Mouse (Mus musculus): ENCODE measurements around the gene Isg20l2. TPM values are rescaled to one million over a fixed set of nuclear protein-coding genes. Genes with fewer than 3 reads are reported as not detected.
A peak's percentile ranks its signal among the peaks of the same experiment; 100 is the strongest.

Gene Isg20l2
- polyA plus RNA-seq, 1 experiment from 2014 or later: 66.9 TPM

GRCm38 (mm10) chr3:87981894-87982835 lies 52.1 kb downstream of the Isg20l2 start:
- H3K4me2 ChIP-seq: peak overlapping the region; percentile 48
- peak overlapping the region; percentile 54; the same call in 1 of the 2 replicates for H3K27ac ChIP-seq (ENCODE audit: low read depth, low read length)
- peaks cover 4% of the 10 kb centered on the region; the same call in 1 of the 2 replicates for H3K27me3 ChIP-seq (replicated peaks; ENCODE audit: control insufficient read depth, insufficient read depth, low read length)
- no peak for ATAC-seq (replicated peaks; ENCODE audit: low FRiP score)
- DNase-seq (ENCODE audit: low spot score): no peak
- H3K4me3 ChIP-seq (ENCODE audit: low read depth, low read length): no peak overlapping the region
- H3K4me1 ChIP-seq (replicated peaks; ENCODE audit: control insufficient read depth, insufficient read depth, low read length): peaks cover 31% of the 10 kb centered on the region
- H3K36me3 ChIP-seq (ENCODE audit: control insufficient read depth, insufficient read depth, low read length): no peaks in the 10 kb centered on the region
- 36% methylated on average over 12 of the region's 12 CpGs for WGBS
- no peaks in the 10 kb centered on the region for H3K9me3 ChIP-seq (ENCODE audit: control insufficient read depth, low read length)
- no peak overlapping the region for H3K9ac ChIP-seq (ENCODE audit: low read depth, low read length)

- ATAC-seq (replicated peaks; ENCODE audit: low FRiP score): 0 out of 2 replicates have a peak, but pooled peaks have one; percentile 5
- Histone ChIP-seq H3K4me1 (replicated peaks; ENCODE audit: control insufficient read depth, insufficient read depth, low read length) (peaks cover 35% of the 10 kb centered on the region), H3K9me3 (ENCODE audit: control insufficient read depth, low read length) (no peaks in the 10 kb centered on the region), H3K4me3 (ENCODE audit: low read depth, low read length) (no peak overlapping the region), H3K4me2 (peak overlapping the region; percentile 48), H3K27me3 (replicated peaks; ENCODE audit: control insufficient read depth, insufficient read depth, low read length) (peaks cover 4% of the 10 kb centered on the region; the same call in 1 of the 2 replicates), H3K36me3 (ENCODE audit: control insufficient read depth, insufficient read depth, low read length) (no peaks in the 10 kb centered on the region), H3K9ac (ENCODE audit: low read depth, low read length) (peak overlapping the region; percentile 15; the same call in 1 of the 2 replicates), H3K27ac (ENCODE audit: low read depth, low read length) (peak overlapping the region; percentile 54; the same call in 1 of the 2 replicates)
- peak; percentile 53 for DNase-seq (ENCODE audit: low spot score)
- whole genome bisulfite sequencing: 13% methylated on average over 13 of the region's 13 CpGs
Measured at GRCm38 (mm10) chr3:87982836-87983601, 52.9 kb downstream of the Isg20l2 start.

- ATAC-seq (replicated peaks; ENCODE audit: low FRiP score): no peak
- Histone ChIP-seq H3K4me2 (peak overlapping the region; percentile 48), H3K9ac (ENCODE audit: low read depth, low read length) (no peak overlapping the region), H3K27ac (ENCODE audit: low read depth, low read length) (peak overlapping the region; percentile 54; the same call in 1 of the 2 replicates), H3K4me1 (replicated peaks; ENCODE audit: control insufficient read depth, insufficient read depth, low read length) (peaks cover 38% of the 10 kb centered on the region), H3K4me3 (ENCODE audit: low read depth, low read length) (no peak overlapping the region), H3K36me3 (ENCODE audit: control insufficient read depth, insufficient read depth, low read length) (no peaks in the 10 kb centered on the region), H3K27me3 (replicated peaks; ENCODE audit: control insufficient read depth, insufficient read depth, low read length) (peaks cover 7% of the 10 kb centered on the region; the same call in 1 of the 2 replicates), H3K9me3 (ENCODE audit: control insufficient read depth, low read length) (no peaks in the 10 kb centered on the region)
- WGBS: 53% methylated on average over 6 of the region's 6 CpGs
- DNase-seq (ENCODE audit: low spot score): no peak
Measured at GRCm38 (mm10) chr3:87983627-87984026, 53.5 kb downstream of the Isg20l2 start.

GRCm38 (mm10) chr3:87984094-87984493 lies 54.0 kb downstream of the Isg20l2 start:
- Histone ChIP-seq H3K9ac (ENCODE audit: low read depth, low read length) (no peak overlapping the region), H3K27ac (ENCODE audit: low read depth, low read length) (no peak overlapping the region), H3K4me1 (replicated peaks; ENCODE audit: control insufficient read depth, insufficient read depth, low read length) (peaks cover 38% of the 10 kb centered on the region), H3K4me3 (ENCODE audit: low read depth, low read length) (no peak overlapping the region), H3K27me3 (replicated peaks; ENCODE audit: control insufficient read depth, insufficient read depth, low read length) (peaks cover 9% of the 10 kb centered on the region; the same call in 1 of the 2 replicates), H3K4me2 (no peak overlapping the region), H3K36me3 (ENCODE audit: control insufficient read depth, insufficient read depth, low read length) (no peaks in the 10 kb centered on the region), H3K9me3 (ENCODE audit: control insufficient read depth, low read length) (no peaks in the 10 kb centered on the region)
- ATAC-seq (replicated peaks; ENCODE audit: low FRiP score) (no peak), DNase-seq (ENCODE audit: low spot score) (no peak)
- 53% methylated on average over 3 of the region's 3 CpGs for WGBS

GRCm38 (mm10) chr3:87985505-87986320 lies 55.6 kb downstream of the Isg20l2 start:
- H3K4me3 ChIP-seq (ENCODE audit: low read depth, low read length): no peak overlapping the region
- H3K9me3 ChIP-seq (ENCODE audit: control insufficient read depth, low read length): no peaks in the 10 kb centered on the region
- peaks cover 24% of the 10 kb centered on the region for H3K27me3 ChIP-seq (replicated peaks; ENCODE audit: control insufficient read depth, insufficient read depth, low read length)
- H3K4me1 ChIP-seq (replicated peaks; ENCODE audit: control insufficient read depth, insufficient read depth, low read length): peaks cover 38% of the 10 kb centered on the region
- no peak for DNase-seq (ENCODE audit: low spot score)
- no peaks in the 10 kb centered on the region for H3K36me3 ChIP-seq (ENCODE audit: control insufficient read depth, insufficient read depth, low read length)
- no peak overlapping the region for H3K9ac ChIP-seq (ENCODE audit: low read depth, low read length)
- ATAC-seq (replicated peaks; ENCODE audit: low FRiP score): no peak
- peak overlapping the region; percentile 6; the same call in 1 of the 2 replicates for H3K27ac ChIP-seq (ENCODE audit: low read depth, low read length)
- H3K4me2 ChIP-seq: no peak overlapping the region
- 66% methylated on average over 12 of the region's 12 CpGs for WGBS

- Histone ChIP-seq H3K9ac (ENCODE audit: low read depth, low read length) (peak overlapping the region; percentile 49), H3K27me3 (replicated peaks; ENCODE audit: control insufficient read depth, insufficient read depth, low read length) (peaks cover 31% of the 10 kb centered on the region), H3K4me1 (replicated peaks; ENCODE audit: control insufficient read depth, insufficient read depth, low read length) (peaks cover 34% of the 10 kb centered on the region), H3K9me3 (ENCODE audit: control insufficient read depth, low read length) (no peaks in the 10 kb centered on the region), H3K4me2 (peak overlapping the region; percentile 75), H3K4me3 (ENCODE audit: low read depth, low read length) (peak overlapping the region; percentile 45), H3K36me3 (ENCODE audit: control insufficient read depth, insufficient read depth, low read length) (no peaks in the 10 kb centered on the region), H3K27ac (ENCODE audit: low read depth, low read length) (0 out of 2 replicates have a peak overlapping the region, but pooled peaks have one; percentile 39)
- ATAC-seq (replicated peaks; ENCODE audit: low FRiP score): peak; percentile 75
- under 1% methylated on average over 17 of the region's 17 CpGs for WGBS
- peak; percentile 94 for DNase-seq (ENCODE audit: low spot score)
Measured at GRCm38 (mm10) chr3:87986868-87987267, 56.8 kb downstream of the Isg20l2 start.

- H3K27me3 ChIP-seq (replicated peaks; ENCODE audit: control insufficient read depth, insufficient read depth, low read length): peaks cover 36% of the 10 kb centered on the region
- under 1% methylated on average over 15 of the region's 15 CpGs for WGBS
- H3K9ac ChIP-seq (ENCODE audit: low read depth, low read length): peak overlapping the region; percentile 49; the same call in 1 of the 2 replicates
Measured at GRCm38 (mm10) chr3:87987633-87988032, 57.5 kb downstream of the Isg20l2 start.

More at GRCm38 (mm10) chr3:87987633-87988032, 57.5 kb downstream of the Isg20l2 start:
- H3K4me3 ChIP-seq (ENCODE audit: low read depth, low read length): peak overlapping the region; percentile 45
- no peaks in the 10 kb centered on the region for H3K36me3 ChIP-seq (ENCODE audit: control insufficient read depth, insufficient read depth, low read length)
- no peak overlapping the region for H3K27ac ChIP-seq (ENCODE audit: low read depth, low read length)
- H3K9me3 ChIP-seq (ENCODE audit: control insufficient read depth, low read length): no peaks in the 10 kb centered on the region
- H3K4me1 ChIP-seq (replicated peaks; ENCODE audit: control insufficient read depth, insufficient read depth, low read length): peaks cover 26% of the 10 kb centered on the region
- ATAC-seq (replicated peaks; ENCODE audit: low FRiP score): peak; percentile 71
- DNase-seq (ENCODE audit: low spot score): peak; percentile 72
- peak overlapping the region; percentile 75 for H3K4me2 ChIP-seq

Measured in liver, embryonic 11.5 days (tissue).